Mouse (Mus musculus) layer of hippocampus, adult 2 months (tissue): ENCODE results near the gene Med12l. TPM values are rescaled to one million over a fixed set of nuclear protein-coding genes. Genes with fewer than 3 reads are reported as not detected.
A peak's percentile ranks its signal among the peaks of the same experiment; 100 is the strongest.
"Not testable (repeated sequence)": the region's sequence is repeated elsewhere in the genome, so short reads cannot be mapped to it uniquely, and the experiment has no call there.

Experiments used
- DNase-seq, 2 experiments: peaks; one replicate each; pipeline ENCODE4 v3.0.0; 2022; ENCODE audit warnings: low spot score in 2 of 2
- H3K27ac ChIP-seq: fragments of 200-600 bp; 2 replicates; pipeline ENCODE4 v1.8.1; 2022
- H3K4me3 ChIP-seq: fragments of 200-600 bp; 2 replicates; pipeline ENCODE4 v1.8.1; 2022; ENCODE audit warnings: mild to moderate bottlenecking
- CTCF ChIP-seq: fragments of 200-600 bp; conservative IDR thresholded peaks from 2 replicates; pipeline ENCODE4 v1.8.1; 2022; ENCODE audit warnings: antibody characterized with exemption, mild to moderate bottlenecking, moderate library complexity
- total RNA-seq, 2 experiments: library from RNA; stranded (reverse); gene quantifications; 2 replicates each; pipeline ENCODE4 v1.2.3; 2021

Gene Med12l
- total RNA-seq, 2 experiments from 2014 or later: 54.2 to 61.6 TPM

GRCm38 (mm10) chr3:59030986-59031385 lies 25.4 kb downstream of the Med12l start:
- H3K27ac ChIP-seq: no peak overlapping the region
- TF ChIP-seq CTCF: no peak
- no peak overlapping the region for H3K4me3 ChIP-seq
- DNase-seq: no peak

DNA sequence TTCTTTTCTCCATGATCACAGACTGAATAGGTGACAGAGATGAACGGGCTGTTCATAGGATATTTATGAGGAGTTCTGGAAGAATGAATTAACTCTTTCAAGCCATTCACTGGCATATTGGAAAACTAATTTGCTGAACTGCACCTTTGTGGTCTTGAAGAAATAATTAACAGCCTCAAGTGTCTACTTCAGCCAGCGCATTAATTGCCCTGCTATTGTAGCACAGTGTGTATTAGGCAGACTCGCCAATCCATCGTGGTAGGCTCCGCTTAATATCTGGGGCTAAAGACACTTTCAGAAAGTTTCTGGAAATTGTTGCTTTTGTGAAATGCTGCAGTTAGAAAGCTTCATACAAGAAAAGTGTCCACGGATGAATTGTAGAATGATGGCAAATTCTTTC lies 35.9 kb downstream of the Med12l start:
- no peak overlapping the region for H3K27ac ChIP-seq
- no peak for TF ChIP-seq CTCF
- no peak for DNase-seq
- H3K4me3 ChIP-seq: no peak overlapping the region

GRCm38 (mm10) chr3:59054834-59055535 lies 49.4 kb downstream of the Med12l start:
- no peak overlapping the region for H3K27ac ChIP-seq
- no peak overlapping the region for H3K4me3 ChIP-seq
- no peak for TF ChIP-seq CTCF
- DNase-seq: no peak

DNA sequence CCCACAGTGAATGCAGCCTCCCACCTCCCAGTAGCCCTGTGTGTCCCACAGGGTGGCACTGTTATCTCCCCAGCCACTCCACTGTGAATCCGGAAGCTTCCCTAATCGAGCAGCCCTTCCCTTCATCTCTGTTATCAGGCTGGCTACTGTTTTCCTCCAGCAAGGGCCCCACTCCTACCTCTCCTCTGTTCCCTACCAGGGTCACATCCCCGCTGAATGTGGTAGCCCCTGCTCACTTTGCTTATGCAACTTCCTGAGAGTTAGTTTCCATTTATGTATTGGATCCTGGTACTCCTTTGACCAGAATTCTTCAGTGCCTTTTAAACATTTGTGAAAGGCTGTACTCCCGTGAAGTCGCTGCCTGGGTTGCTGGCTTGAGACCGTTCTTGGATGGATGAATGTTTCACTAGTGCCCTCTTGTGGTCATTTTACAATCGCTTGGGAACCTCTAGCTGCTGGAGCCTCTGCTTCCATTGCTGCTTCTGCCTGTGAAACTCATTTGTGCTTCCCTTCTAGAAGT lies 53.5 kb downstream of the Med12l start:
- TF ChIP-seq CTCF: peak; percentile 87
- H3K27ac ChIP-seq: peak overlapping the region; percentile 62; the same call in 1 of the 2 replicates
- no peak overlapping the region for H3K4me3 ChIP-seq
- DNase-seq: peak; percentile 81 to 82

DNA sequence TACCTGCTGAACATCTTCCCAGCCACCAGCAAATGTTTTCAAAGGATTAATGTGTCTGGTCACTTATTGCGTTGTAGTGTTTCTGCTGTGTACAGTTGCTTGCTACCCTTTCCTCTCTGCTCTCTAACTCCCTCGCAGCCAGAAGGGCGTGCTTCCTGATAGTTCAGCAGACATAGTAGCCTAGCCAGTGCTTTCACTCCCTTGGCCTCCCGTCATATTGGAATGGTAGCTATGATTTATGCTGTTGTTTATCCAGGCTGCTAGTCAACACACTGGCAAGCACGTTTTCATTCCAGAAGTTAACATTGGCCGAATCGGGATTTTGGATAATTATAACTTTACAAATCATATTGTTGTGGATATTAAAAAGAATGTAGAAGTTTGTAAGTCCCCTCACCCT lies 54.5 kb downstream of the Med12l start:
- TF ChIP-seq CTCF: no peak
- no peak for DNase-seq
- no peak overlapping the region for H3K4me3 ChIP-seq
- no peak overlapping the region for H3K27ac ChIP-seq

DNA sequence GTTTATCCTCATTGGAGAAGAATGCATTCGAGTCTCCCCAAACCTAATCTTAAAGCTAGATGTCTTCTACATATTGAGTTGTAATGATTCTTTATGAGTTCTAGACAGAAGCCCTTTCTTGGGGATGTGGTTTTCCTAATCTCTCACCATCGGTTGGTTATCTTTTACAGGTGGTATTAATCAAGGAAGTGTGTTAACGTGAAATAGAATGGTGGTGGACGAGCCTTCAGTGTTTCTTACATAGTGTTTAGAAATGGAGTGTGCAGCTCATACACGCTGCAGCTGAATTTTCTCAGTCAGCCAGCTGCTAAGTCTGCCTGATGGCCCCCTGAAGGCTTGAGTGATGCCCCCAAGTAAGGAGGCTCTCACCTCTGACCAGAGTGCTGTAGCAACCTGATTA lies 56.5 kb downstream of the Med12l start:
- no peak for DNase-seq
- H3K27ac ChIP-seq: no peak overlapping the region
- TF ChIP-seq CTCF: no peak
- no peak overlapping the region for H3K4me3 ChIP-seq

- H3K4me3 ChIP-seq: no peak overlapping the region
- H3K27ac ChIP-seq: no peak overlapping the region
- no peak for DNase-seq
- TF ChIP-seq CTCF: no peak
Measured at GRCm38 (mm10) chr3:59063431-59063830, 57.8 kb downstream of the Med12l start.

DNA sequence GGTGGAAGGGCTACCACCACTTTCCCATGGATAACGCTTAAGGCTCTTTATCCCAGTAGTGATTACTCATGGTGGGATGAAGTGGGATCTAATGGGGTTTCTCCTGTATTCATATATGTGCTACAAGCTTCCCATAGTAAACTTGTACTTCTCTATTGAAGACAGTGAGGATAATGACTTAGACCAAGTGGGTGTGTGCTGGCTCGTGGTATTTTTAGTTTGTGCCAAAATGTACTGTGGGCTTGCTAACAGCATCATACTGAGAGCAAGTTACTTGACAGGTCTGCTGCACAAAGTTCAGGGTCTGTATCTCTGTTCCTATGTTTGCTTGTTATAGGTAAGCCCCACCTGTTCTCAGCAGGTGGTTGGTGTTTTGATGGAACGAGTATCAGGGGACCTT lies 60.3 kb downstream of the Med12l start:
- no peak overlapping the region for H3K27ac ChIP-seq
- no peak for TF ChIP-seq CTCF
- DNase-seq: no peak
- H3K4me3 ChIP-seq: no peak overlapping the region

- TF ChIP-seq CTCF: no peak
- no peak overlapping the region for H3K4me3 ChIP-seq
- H3K27ac ChIP-seq: no peak overlapping the region
- DNase-seq: no peak
Measured at GRCm38 (mm10) chr3:59066558-59067294, 61.1 kb downstream of the Med12l start.

GRCm38 (mm10) chr3:59069071-59069470 lies 63.4 kb downstream of the Med12l start:
- peak; percentile 62 for TF ChIP-seq CTCF
- H3K4me3 ChIP-seq, DNase-seq, H3K27ac ChIP-seq: not testable (repeated sequence)

DNA sequence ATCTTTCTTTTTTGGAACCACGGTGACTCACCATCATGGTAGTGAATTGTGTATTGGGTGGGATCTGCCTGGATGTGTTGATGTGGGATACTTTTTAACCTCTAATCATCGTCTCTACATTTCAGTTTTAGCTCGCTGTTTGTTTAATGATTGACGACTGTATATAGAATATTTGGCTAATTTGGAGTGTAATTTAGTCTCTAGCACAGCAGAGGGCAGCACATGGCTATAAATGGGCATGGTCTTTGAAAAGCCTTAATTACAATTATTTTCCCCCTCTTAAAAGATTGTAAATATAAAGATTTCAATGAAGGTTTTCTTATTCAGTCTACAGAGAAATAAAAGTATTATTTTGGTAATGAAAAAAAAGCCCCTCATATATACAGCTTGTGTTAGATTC lies 71.7 kb downstream of the Med12l start:
- DNase-seq: peak in 1 of 2 experiments; percentile 36
- TF ChIP-seq CTCF: peak; percentile 84
- no peak overlapping the region for H3K4me3 ChIP-seq
- H3K27ac ChIP-seq: no peak overlapping the region

DNA sequence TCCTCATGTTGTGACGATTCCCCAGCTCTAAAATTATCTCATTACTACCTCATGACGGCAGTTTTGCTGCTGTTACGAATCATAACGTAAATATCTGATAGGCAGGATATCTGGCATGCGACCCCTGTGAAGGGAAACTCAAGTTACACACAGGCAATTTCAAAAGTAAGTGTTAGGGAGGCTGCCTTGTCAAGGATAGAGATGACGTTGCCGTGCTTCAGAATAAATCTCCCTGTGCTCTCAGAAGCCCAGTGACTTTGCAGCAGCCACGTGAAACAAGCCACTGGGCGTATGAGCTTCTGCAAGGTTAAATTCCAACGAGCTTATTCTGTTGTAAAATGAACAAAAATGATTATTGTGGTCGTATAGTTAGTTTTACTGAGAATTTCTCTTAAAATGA lies 73.0 kb downstream of the Med12l start:
- no peak for TF ChIP-seq CTCF
- H3K4me3 ChIP-seq: no peak overlapping the region
- no peak for DNase-seq
- no peak overlapping the region for H3K27ac ChIP-seq

GRCm38 (mm10) chr3:59079327-59079726 lies 73.7 kb downstream of the Med12l start:
- TF ChIP-seq CTCF: peak; percentile 92
- peak; percentile 39 to 50 for DNase-seq
- no peak overlapping the region for H3K27ac ChIP-seq
- H3K4me3 ChIP-seq: no peak overlapping the region
